Mouse (Mus musculus): ENCODE results near the gene Sema4f.

DNA sequence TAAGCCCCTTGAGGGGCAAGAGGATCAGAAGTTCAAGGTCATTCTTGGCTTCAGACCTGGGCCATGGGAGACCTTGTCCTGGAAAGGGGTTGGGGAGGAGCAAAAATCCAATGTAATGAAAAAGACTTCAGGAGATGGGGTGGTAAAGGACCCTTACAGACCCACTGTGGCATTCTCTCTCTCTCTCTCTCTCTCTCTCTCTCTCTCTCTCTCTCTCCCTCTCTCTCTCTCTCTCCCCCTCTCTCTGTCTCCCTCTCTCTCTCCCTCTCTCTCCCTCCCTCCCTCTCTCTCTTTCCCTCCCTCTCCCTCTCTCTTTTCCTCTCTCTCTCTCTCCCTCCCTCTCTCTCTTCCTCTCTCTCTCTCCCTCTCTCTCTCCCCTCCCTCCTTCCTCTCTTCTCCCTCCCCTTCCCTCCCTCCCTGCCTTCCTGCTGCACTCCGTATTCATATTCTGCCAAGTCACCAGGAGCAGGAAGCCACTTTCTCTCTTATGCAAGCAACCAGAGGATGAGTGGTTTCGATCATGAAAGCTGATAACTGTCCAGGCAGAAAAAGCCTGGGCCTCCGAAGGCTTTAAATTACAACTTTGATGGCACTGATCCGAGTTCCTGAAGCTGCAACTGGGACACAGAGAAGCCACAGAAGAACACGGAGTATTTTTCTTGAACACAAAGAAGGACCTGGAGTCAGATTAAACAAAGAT, 67.8 kb downstream of the Sema4f start:
- TF ChIP-seq CTCF (IDR thresholded peaks at IDR 0.05; ENCODE audit: low read depth) (no peak), EP300 (IDR thresholded peaks at IDR 0.05; ENCODE audit: low read depth) (no peak)
